Mouse (Mus musculus) heart, embryonic 16.5 days (tissue): ENCODE measurements around the gene Olfr1394. TPM values are rescaled to one million over a fixed set of nuclear protein-coding genes. Genes with fewer than 3 reads are reported as not detected.
"Not testable (repeated sequence)": the region's sequence is repeated elsewhere in the genome, so short reads cannot be mapped to it uniquely, and the experiment has no call there.

Experiments used
- ATAC-seq: fragments of 200-750 bp; cut with Nextera tagmentation; replicated peaks from 2 replicates; pipeline ENCODE4 v1.8.0; 2017; ENCODE audit warnings: moderate number of reproducible peaks; ENCODE audit not compliant: insufficient read depth, low FRiP score; ENCODE audit errors: extremely low read depth
- H3K27ac ChIP-seq: fragments of 300-500 bp; sonication (generic); 2 replicates; pipeline ENCODE4 v1.5.1; 2014; ENCODE audit warnings: mild to moderate bottlenecking, low read length, control low read depth, moderate library complexity
- H3K27me3 ChIP-seq: fragments of 300-500 bp; sonication (generic); 2 replicates; pipeline ENCODE4 v1.6.1; 2014; ENCODE audit warnings: low read length, mixed read lengths; ENCODE audit not compliant: control insufficient read depth, insufficient read depth
- H3K36me3 ChIP-seq: fragments of 300-500 bp; sonication (generic); 2 replicates; pipeline ENCODE4 v1.6.1; 2014; ENCODE audit not compliant: control insufficient read depth, insufficient read depth
- H3K4me1 ChIP-seq: fragments of 300-500 bp; sonication (generic); 2 replicates; pipeline ENCODE4 v1.6.1; 2014; ENCODE audit warnings: low read length, mixed read lengths; ENCODE audit not compliant: control insufficient read depth, insufficient read depth
- H3K4me2 ChIP-seq: fragments of 300-500 bp; sonication (generic); 2 replicates; pipeline ENCODE4 v1.6.1; 2014; ENCODE audit warnings: low read depth, mild to moderate bottlenecking, control low read depth, low read length
- H3K4me3 ChIP-seq: fragments of 300-500 bp; sonication (generic); 2 replicates; pipeline ENCODE4 v1.5.1; 2014; ENCODE audit warnings: mild to moderate bottlenecking, control low read depth, low read length
- H3K9ac ChIP-seq: fragments of 300-500 bp; sonication (generic); 2 replicates; pipeline ENCODE4 v1.6.1; 2014; ENCODE audit warnings: low read length, control low read depth
- H3K9me3 ChIP-seq: fragments of 300-500 bp; sonication (generic); replicated peaks from 2 replicates; pipeline ENCODE4 v1.6.1; 2016; ENCODE audit warnings: low read length; ENCODE audit not compliant: control insufficient read depth
- WGBS: fragments of 180-500 bp; shearing (Covaris S2); extraction: QIAGEN DNeasy Blood & Tissue Kit; methylation state at CpG from one replicate; pipeline ENCODE4 v1.1.7; 2014; 5-methylcytosine and 5-hydroxymethylcytosine counted together
- polyA plus RNA-seq: library from polyadenylated mRNA; unstranded; fragments of >200 nt; fragmentation: Nextera tagmentation; extraction: Ambion mirVana; gene quantifications from 2 replicates; pipeline ENCODE4 v1.2.1, GENCODE M21; 2015

Olfr1394 gene
- polyA plus RNA-seq, 1 experiment from 2014 or later: not detected

DNA sequence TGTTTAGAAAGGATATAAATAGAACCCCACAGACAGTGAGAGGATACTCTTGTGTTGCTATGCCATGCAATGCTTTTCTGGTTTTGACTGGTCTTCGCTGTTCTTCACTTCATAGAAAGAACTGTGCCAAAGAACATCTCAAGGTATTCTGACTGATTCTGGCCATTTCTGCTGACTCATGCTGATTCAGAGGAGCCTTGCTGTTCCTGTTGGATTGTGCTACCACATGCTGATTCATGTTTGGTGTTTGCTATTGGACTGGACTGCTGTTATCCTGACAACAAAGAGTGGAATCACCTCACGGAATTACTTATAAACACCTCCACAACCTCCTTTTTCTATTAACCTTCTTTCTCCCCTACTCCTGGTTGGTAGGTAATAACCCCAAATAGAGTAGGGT is 30.0 kb upstream of the Olfr1394 start:
- H3K9me3 ChIP-seq: no peaks in the 10 kb centered on the region
- H3K27me3 ChIP-seq: no peaks in the 10 kb centered on the region
- no peak overlapping the region for H3K4me3 ChIP-seq
- H3K36me3 ChIP-seq: no peaks in the 10 kb centered on the region
- WGBS: 76% methylated on average over 2 of the region's 2 CpGs
- no peaks in the 10 kb centered on the region for H3K4me1 ChIP-seq
- no peak overlapping the region for H3K4me2 ChIP-seq
- no peak overlapping the region for H3K9ac ChIP-seq
- no peak overlapping the region for H3K27ac ChIP-seq
- ATAC-seq: no peak

- Histone ChIP-seq H3K9me3 (no peaks in the 10 kb centered on the region), H3K9ac (no peak within 1 kb of the TSS), H3K4me3 (no peak within 1 kb of the TSS), H3K27me3 (no peaks in the 10 kb centered on the region), H3K4me1 (no peaks in the 10 kb centered on the region), H3K27ac (no peak within 1 kb of the TSS), H3K36me3 (no peaks in the 10 kb centered on the region), H3K4me2 (no peak within 1 kb of the TSS)
- no peak for ATAC-seq
- whole genome bisulfite sequencing: 85% methylated on average over 6 of the region's 6 CpGs
Measured at GRCm38 (mm10) chr11:49141974-49142373, 12.2 kb upstream of the Olfr1394 start, which contains the start of gene Olfr1395. TSS of gene Olfr1395 (plus strand) at chr11:49142274.

DNA sequence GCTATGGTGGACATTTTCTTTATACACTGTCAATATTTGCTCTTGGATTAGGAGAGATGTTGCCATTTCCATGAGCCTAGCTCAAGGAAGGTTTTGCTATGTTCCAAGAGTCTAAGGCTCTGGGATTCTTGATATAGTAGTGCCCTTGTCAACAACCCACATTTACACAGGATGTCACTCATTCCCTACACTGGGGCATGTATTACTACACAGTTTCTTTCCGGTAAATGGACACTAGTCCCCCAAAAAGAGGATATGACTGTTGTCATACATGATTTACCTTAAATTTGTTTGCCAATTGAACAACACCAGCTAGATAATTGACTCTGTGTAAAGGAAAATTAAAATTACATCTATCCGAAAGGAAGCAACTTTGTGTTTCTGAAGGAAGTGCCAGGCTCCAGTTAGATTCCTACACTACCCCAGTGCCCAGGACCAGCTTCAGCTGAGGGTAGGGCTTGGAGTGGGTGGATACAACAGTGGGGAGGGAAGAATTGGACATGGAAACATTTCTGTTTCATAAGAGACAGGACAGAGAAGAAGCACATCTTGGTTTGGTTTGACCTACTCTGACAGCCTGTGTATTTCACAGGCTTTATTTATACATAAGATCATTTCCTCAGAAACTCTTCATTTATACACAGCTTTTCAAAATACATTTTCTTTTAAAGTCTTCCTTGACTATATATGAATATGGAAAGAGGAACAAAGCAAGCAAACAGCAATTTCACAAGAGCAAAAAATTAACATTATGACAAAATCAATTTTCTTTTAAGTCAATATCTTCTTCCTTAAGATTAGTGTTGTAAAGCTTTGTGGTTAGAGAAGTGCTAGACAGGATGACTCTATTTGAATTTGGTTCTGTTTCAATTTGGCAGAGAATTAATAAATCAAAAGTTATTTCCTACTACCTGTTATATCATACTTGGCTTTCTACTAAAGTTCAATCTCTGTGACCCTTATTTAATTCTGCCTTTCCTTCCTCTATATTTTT is 2.9 kb downstream of the Olfr1394 start:
- no peaks in the 10 kb centered on the region for H3K9me3 ChIP-seq
- H3K9ac ChIP-seq: no peak overlapping the region
- ATAC-seq: no peak
- WGBS: 85% methylated on average over 2 of the region's 2 CpGs
- no peak overlapping the region for H3K4me3 ChIP-seq
- no peak overlapping the region for H3K27ac ChIP-seq
- H3K4me2 ChIP-seq: no peak overlapping the region
- H3K4me1 ChIP-seq: no peaks in the 10 kb centered on the region
- H3K36me3 ChIP-seq: no peaks in the 10 kb centered on the region
- no peaks in the 10 kb centered on the region for H3K27me3 ChIP-seq

DNA sequence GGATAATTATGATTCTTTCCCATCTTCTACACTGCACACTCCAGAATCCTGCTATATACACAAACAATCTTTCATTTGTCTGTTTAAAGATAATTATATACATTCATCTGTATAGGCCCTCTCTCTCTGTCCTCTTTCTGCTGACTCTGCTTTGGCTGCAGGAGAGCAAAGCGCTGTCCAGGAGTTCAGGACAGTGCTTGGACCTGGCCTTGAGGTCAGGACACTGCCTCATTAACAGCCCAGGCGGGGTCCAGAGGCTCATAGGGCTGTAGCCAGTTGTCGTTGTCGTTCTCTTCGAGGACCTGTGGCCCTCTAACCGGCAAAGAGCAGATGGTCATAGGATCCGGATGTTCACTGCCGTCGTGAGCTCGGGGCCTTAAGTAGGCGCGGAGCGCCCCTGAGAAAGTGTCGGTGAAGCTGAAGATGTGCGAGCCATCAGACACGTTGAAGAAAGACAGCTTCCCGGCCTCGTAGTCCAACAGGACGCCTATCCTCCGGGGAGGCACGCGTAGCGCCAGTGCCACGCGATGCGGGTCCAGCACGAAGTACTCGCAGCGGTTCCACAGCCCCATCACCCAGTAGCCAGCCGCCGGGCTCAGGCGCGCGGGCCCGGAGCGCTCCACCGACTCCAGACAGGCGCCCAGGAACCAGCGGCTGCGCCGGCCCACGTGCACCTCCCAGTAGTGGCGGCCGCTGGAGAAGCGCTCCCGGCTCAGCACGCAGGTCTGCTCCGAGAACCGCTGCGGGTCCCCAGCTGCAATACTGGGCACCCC is 14.8 kb downstream of the Olfr1394 start:
- peaks cover 12% of the 10 kb centered on the region; the same call in 1 of the 2 replicates for H3K27me3 ChIP-seq
- H3K9me3 ChIP-seq: peaks cover 7% of the 10 kb centered on the region
- 0 out of 2 replicates have a peak, but pooled peaks have one; percentile 14 for ATAC-seq
- H3K4me2 ChIP-seq: peak overlapping the region; percentile 58
- peak overlapping the region; percentile 37 for H3K4me3 ChIP-seq
- H3K9ac ChIP-seq: no peak overlapping the region
- no peak overlapping the region for H3K27ac ChIP-seq
- H3K4me1 ChIP-seq: peaks cover 5% of the 10 kb centered on the region
- WGBS: 8% methylated on average over 50 of the region's 50 CpGs
- H3K36me3 ChIP-seq: no peaks in the 10 kb centered on the region

DNA sequence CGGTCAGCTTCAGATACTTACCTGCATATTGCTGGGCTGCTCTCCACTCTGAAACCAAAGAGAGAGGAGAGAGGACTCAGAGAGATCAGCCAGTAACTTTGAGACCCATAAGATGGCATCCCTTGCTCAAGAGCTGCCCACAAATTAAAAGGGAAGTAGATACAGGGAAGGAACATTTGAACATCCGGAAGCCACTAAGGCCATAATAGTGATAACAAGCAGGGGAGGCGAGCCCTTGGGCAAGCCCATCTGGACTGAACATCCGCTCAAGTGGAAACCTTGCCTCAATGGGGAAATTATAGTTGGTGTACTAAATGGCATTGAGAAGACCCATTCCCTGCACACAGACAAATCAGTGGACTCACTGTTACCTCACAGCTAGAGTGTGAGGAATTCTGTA is 16.4 kb downstream of the Olfr1394 start:
- H3K4me3 ChIP-seq: no peak overlapping the region
- H3K4me2 ChIP-seq: no peak overlapping the region
- WGBS: 87% methylated on average over 4 of the region's 4 CpGs
- no peaks in the 10 kb centered on the region for H3K36me3 ChIP-seq
- peaks cover 12% of the 10 kb centered on the region; the same call in 1 of the 2 replicates for H3K27me3 ChIP-seq
- no peak overlapping the region for H3K27ac ChIP-seq
- H3K9ac ChIP-seq: no peak overlapping the region
- no peak for ATAC-seq
- peaks cover 7% of the 10 kb centered on the region for H3K9me3 ChIP-seq
- H3K4me1 ChIP-seq: peaks cover 5% of the 10 kb centered on the region

DNA sequence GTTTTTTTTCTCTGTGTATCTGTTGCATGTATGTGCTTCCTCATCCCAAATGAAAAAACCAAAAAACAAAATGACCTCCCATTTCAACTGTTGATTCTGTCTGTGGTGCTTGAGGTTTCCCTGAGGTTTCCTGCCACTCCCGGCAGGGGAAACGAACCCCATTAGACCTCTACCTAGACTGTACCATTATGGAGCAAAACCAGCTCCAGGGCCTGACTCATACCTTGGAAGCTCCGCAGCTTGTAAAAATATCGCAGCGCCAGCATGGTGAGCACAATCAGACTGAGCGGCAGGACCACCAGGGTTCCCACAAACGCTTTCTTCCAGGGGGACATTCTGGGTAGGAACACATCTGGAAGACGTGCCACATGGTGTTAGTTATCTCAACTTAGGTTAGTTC is 21.2 kb downstream of the Olfr1394 start:
- Histone ChIP-seq H3K4me2 (no peak overlapping the region), H3K4me1 (no peaks in the 10 kb centered on the region), H3K27ac (no peak overlapping the region), H3K9ac (no peak overlapping the region), H3K36me3 (no peaks in the 10 kb centered on the region), H3K27me3 (no peaks in the 10 kb centered on the region), H3K9me3 (no peaks in the 10 kb centered on the region), H3K4me3 (no peak overlapping the region)
- ATAC-seq: no peak
- 78% methylated on average over 8 of the region's 8 CpGs for WGBS

DNA sequence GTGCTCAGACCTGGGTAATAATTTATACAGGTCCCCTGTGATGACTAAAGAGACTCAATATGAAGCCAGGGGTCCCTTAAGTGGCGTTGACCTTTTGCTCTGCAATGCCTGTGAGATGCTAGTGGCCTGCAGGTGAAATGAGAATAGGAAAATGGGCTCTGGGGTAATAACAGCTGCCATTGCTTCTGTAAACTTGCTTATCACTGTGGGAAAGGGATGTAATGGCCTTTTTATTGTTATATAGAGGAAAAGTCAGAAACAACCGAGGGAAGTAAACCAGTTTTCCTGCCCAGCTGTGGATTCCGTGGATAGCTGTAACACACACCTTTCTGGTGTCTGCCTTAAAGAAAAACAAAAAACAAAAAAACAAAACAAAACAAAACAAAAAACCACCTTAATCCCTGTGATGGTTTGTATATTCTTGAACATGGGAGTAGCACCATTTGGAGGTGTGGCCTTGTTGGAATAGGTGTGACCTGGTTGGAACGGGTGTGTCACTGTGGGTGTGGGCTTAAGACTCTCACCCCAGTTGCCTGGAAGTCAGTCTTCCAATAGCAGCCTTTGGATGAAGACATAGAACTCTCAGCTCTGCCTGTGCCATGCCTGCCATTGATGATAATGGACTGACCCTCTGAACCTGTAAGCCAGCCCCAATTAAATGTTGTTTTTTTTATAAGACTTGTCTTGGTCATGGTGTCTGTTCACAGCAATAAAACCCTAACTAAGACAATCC is 22.0 kb downstream of the Olfr1394 start:
- H3K27me3 ChIP-seq, H3K9ac ChIP-seq, H3K36me3 ChIP-seq, H3K4me1 ChIP-seq, ATAC-seq, H3K9me3 ChIP-seq, H3K27ac ChIP-seq, H3K4me3 ChIP-seq, H3K4me2 ChIP-seq: not testable (repeated sequence)
- WGBS: 67% methylated on average over 4 of the region's 4 CpGs

GRCm38 (mm10) chr11:49183172-49183571 is 29.0 kb downstream of the Olfr1394 start:
- Histone ChIP-seq H3K9ac (no peak overlapping the region), H3K9me3 (no peaks in the 10 kb centered on the region), H3K27me3 (no peaks in the 10 kb centered on the region), H3K4me3 (no peak overlapping the region), H3K4me2 (no peak overlapping the region), H3K27ac (no peak overlapping the region), H3K36me3 (no peaks in the 10 kb centered on the region), H3K4me1 (no peaks in the 10 kb centered on the region)
- WGBS: 47% methylated on average over 1 of the region's 1 CpGs
- peak; percentile 35; the same call in 1 of the 2 replicates for ATAC-seq
